Mouse (Mus musculus) limb, embryonic 14.5 days (tissue): Measurements from ENCODE around the gene Vti1a. TPM values are rescaled to one million over a fixed set of nuclear protein-coding genes. Genes with fewer than 3 reads are reported as not detected.

Experiments
- ATAC-seq: fragments of 200-750 bp; cut with Nextera tagmentation; 2 replicates; pipeline ENCODE4 v1.8.0; 2017; ENCODE audit warnings: low read depth, moderate number of reproducible peaks, moderate TSS enrichment; ENCODE audit not compliant: low FRiP score
- DNase-seq: peaks from one replicate; pipeline ENCODE4 v3.0.0-alpha.2; 2015; ENCODE audit warnings: low spot score
- H3K27ac ChIP-seq: fragments of 300-500 bp; sonication (generic); replicated peaks from 2 replicates; pipeline ENCODE4 v1.5.1; 2014; ENCODE audit warnings: low read depth, mild to moderate bottlenecking, low read length, moderate library complexity, mixed read lengths
- H3K27me3 ChIP-seq: fragments of 300-500 bp; sonication (generic); 2 replicates; pipeline ENCODE4 v1.6.1; 2014; ENCODE audit warnings: low read length, mixed read lengths; ENCODE audit not compliant: control insufficient read depth, insufficient read depth
- H3K36me3 ChIP-seq: fragments of 300-500 bp; sonication (generic); 2 replicates; pipeline ENCODE4 v1.6.1; 2014; ENCODE audit warnings: mild to moderate bottlenecking, low read length, moderate library complexity, mixed read lengths; ENCODE audit not compliant: control insufficient read depth, insufficient read depth
- H3K4me1 ChIP-seq: fragments of 300-500 bp; sonication (generic); 2 replicates; pipeline ENCODE4 v1.6.1; 2014; ENCODE audit warnings: antibody characterized with exemption, low read length, mixed read lengths; ENCODE audit not compliant: control insufficient read depth, insufficient read depth
- H3K4me2 ChIP-seq: fragments of 300-500 bp; sonication (generic); replicated peaks from 2 replicates; pipeline ENCODE4 v1.6.1; 2014; ENCODE audit warnings: low read depth, mild to moderate bottlenecking, low read length, moderate library complexity; ENCODE audit not compliant: severe bottlenecking
- H3K4me3 ChIP-seq: fragments of 300-500 bp; sonication (generic); replicated peaks from 2 replicates; pipeline ENCODE4 v1.5.1; 2014; ENCODE audit warnings: low read length
- H3K9ac ChIP-seq: fragments of 300-500 bp; sonication (generic); 2 replicates; pipeline ENCODE4 v1.6.1; 2014; ENCODE audit warnings: mild to moderate bottlenecking, low read depth, low read length, moderate library complexity; ENCODE audit not compliant: severe bottlenecking
- H3K9me3 ChIP-seq: fragments of 300-500 bp; sonication (generic); 2 replicates; pipeline ENCODE4 v1.6.1; 2016; ENCODE audit warnings: low read length; ENCODE audit not compliant: control insufficient read depth
- POLR2A ChIP-seq: fragments of 200-500 bp; IDR thresholded peaks from 2 replicates; pipeline ENCODE4 v1.8.0; 2012; ENCODE audit warnings: inconsistent platforms, mild to moderate bottlenecking, moderate library complexity, borderline replicate concordance; ENCODE audit not compliant: insufficient read depth, insufficient read length; ENCODE audit errors: extremely low read depth
- WGBS: fragments of 180-500 bp; shearing (Covaris S2); extraction: QIAGEN DNeasy Blood & Tissue Kit; methylation state at CpG from one replicate; pipeline ENCODE4 v1.1.7; 2014; 5-methylcytosine and 5-hydroxymethylcytosine counted together
- polyA plus RNA-seq, 2 experiments: library from polyadenylated mRNA; depleted of rRNA in 1 of 2; stranded (reverse) in 1 of 2; unstranded in 1 of 2; fragments of >200 nt; fragmentation: Nextera tagmentation in 1 of 2; extraction: Ambion mirVana in 1 of 2; gene quantifications; 2 replicates each; pipeline versions ENCODE4 v1.2.1 to v1.2.3; 2012 to 2014

Vti1a gene
- polyA plus RNA-seq, 2 experiments, result 14.7 to 22.8 TPM

- Histone ChIP-seq H3K9me3 (no peaks in the 10 kb centered on the region), H3K4me3 (no peak overlapping the region), H3K4me2 (no peak overlapping the region), H3K27me3 (no peaks in the 10 kb centered on the region), H3K9ac (no peak overlapping the region), H3K4me1 (peaks cover 28% of the 10 kb centered on the region), H3K27ac (no peak overlapping the region), H3K36me3 (no peaks in the 10 kb centered on the region)
- ATAC-seq (no peak), DNase-seq (no peak)
- 82% methylated on average over 6 of the region's 6 CpGs for WGBS
- no peak for TF ChIP-seq POLR2A
These were observed 264.6 kb downstream of the Vti1a start for GRCm38 (mm10) chr19:55580667-55581066.

- Histone ChIP-seq H3K27ac (no peak overlapping the region), H3K36me3 (no peaks in the 10 kb centered on the region), H3K9me3 (no peaks in the 10 kb centered on the region), H3K4me3 (no peak overlapping the region), H3K9ac (no peak overlapping the region), H3K4me2 (0 out of 2 replicates have a peak overlapping the region, but pooled peaks have one; percentile 8), H3K4me1 (peaks cover 25% of the 10 kb centered on the region), H3K27me3 (no peaks in the 10 kb centered on the region)
- WGBS, result 57% methylated on average over 15 of the region's 16 CpGs
- ATAC-seq (no peak), DNase-seq (no peak)
- TF ChIP-seq POLR2A, result no peak
These were observed 267.0 kb downstream of the Vti1a start for GRCm38 (mm10) chr19:55582896-55583653.

- DNase-seq (no peak), ATAC-seq (peak; percentile 44)
- Histone ChIP-seq H3K27ac (no peak overlapping the region), H3K27me3 (no peaks in the 10 kb centered on the region), H3K4me2 (no peak overlapping the region), H3K9ac (no peak overlapping the region), H3K36me3 (no peaks in the 10 kb centered on the region), H3K9me3 (no peaks in the 10 kb centered on the region), H3K4me1 (peaks cover 31% of the 10 kb centered on the region), H3K4me3 (no peak overlapping the region)
- TF ChIP-seq POLR2A, result no peak
- 57% methylated on average over 18 of the region's 18 CpGs for WGBS
These were observed 269.5 kb downstream of the Vti1a start for GRCm38 (mm10) chr19:55585270-55586224.

- H3K27ac ChIP-seq, result no peak overlapping the region
- H3K27me3 ChIP-seq, result no peaks in the 10 kb centered on the region
- ATAC-seq, result no peak
- H3K9ac ChIP-seq, result no peak overlapping the region
- no peak overlapping the region for H3K4me3 ChIP-seq
- H3K36me3 ChIP-seq, result no peaks in the 10 kb centered on the region
- no peak overlapping the region for H3K4me2 ChIP-seq
- peaks cover 31% of the 10 kb centered on the region for H3K4me1 ChIP-seq
- WGBS, result 46% methylated on average over 14 of the region's 14 CpGs
- DNase-seq, result no peak
- no peak for TF ChIP-seq POLR2A
- no peaks in the 10 kb centered on the region for H3K9me3 ChIP-seq
These were observed 271.7 kb downstream of the Vti1a start for GRCm38 (mm10) chr19:55587638-55588421.
